In the genomic region with DNA sequence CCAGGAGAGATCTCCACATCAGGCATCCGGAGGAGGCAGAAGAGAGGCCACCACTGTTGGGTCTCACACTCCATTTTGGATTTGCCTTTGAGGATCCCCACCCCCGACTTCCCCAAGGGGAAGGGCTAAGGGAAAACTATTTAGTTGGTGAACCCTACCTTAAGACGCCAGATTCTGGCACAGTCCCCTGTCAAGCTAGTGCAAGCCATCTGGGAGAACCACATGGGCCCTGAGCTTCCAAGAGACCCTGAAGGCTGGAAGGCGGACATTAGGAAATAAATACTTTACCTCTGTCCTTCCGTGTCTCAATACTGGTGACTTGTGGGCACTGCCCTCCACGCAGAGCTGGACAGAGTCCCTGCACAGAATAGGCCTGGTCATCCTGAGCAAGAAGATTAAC, we compare ENCODE assay signal across 12 mouse cellular contexts. TPM values are rescaled to one million over a fixed set of nuclear protein-coding genes. Genes with fewer than 3 reads are reported as not detected.
DNase-seq lines count a peak whose midpoint lies in the region; ATAC-seq and TF ChIP-seq lines count a peak whose summit lies in the region.
"Had no signal": no experiment of that assay in that cellular context is flagged by ENCODE, and none has a peak within 500 bp of the region (broad histone marks: within the 10 kb centered on the region; RNA-seq: fewer than 3 reads in every experiment).

No protein-coding gene starts in this region.

- peaks cover 9% of the 10 kb centered on the region; the same call in 1 of the 2 replicates for H3K27me3 ChIP-seq in forebrain, embryonic 10.5 days (ENCODE audit: poor library complexity, severe bottlenecking)
- H3K27me3 ChIP-seq in forebrain, postnatal 0 days (ENCODE audit: insufficient read depth, low read length) = no peaks in the 10 kb centered on the region
- no peaks in the 10 kb centered on the region for H3K27me3 ChIP-seq in kidney, embryonic 15.5 days
- no peaks in the 10 kb centered on the region for H3K27me3 ChIP-seq in thymus, adult 2 months (ENCODE audit: control insufficient read depth, insufficient read depth, low read length)
- no peaks in the 10 kb centered on the region for H3K27me3 ChIP-seq in stomach, embryonic 15.5 days (replicated peaks)

- no peak overlapping the region for H3K9ac ChIP-seq in forebrain, postnatal 0 days
- H3K9ac ChIP-seq in kidney, embryonic 15.5 days = 0 out of 2 replicates have a peak overlapping the region, but pooled peaks have one; percentile 16
- H3K9ac ChIP-seq in stomach, embryonic 15.5 days = no peak overlapping the region

- DNase-seq in forebrain, embryonic 10.5 days (ENCODE audit: extremely low spot score, low spot score) = no peak
- no peak for DNase-seq in forebrain, postnatal 0 days
- no peak for DNase-seq in kidney, postnatal 10 days
- no peak for DNase-seq in thymus, adult 2 months
- no peak for DNase-seq in thymus, adult 18-20 months
- DNase-seq in layer of hippocampus, adult 8-10 months (ENCODE audit: low spot score in 2 of 2) = no peak
- DNase-seq: gastrocnemius, postnatal 25 days; kidney, adult 2 months; left cerebral cortex, postnatal 4 days; retina, postnatal 1 day had no signal

- H3K27ac ChIP-seq in forebrain, embryonic 10.5 days = peak overlapping the region; percentile 95
- H3K27ac ChIP-seq in forebrain, postnatal 0 days (ENCODE audit: low read depth, low read length) = no peak overlapping the region
- peak overlapping the region; percentile 41 for H3K27ac ChIP-seq in kidney, embryonic 15.5 days
- peak overlapping the region; percentile 17; the same call in 1 of the 2 replicates for H3K27ac ChIP-seq in thymus, adult 2 months (ENCODE audit: control insufficient read depth, insufficient read depth, low read length)
- H3K27ac ChIP-seq in stomach, embryonic 15.5 days = peak overlapping the region; percentile 13; the same call in 1 of the 2 replicates

- no peak overlapping the region for H3K4me2 ChIP-seq in forebrain, postnatal 0 days (ENCODE audit: low read depth)
- H3K4me2 ChIP-seq in kidney, embryonic 15.5 days = no peak overlapping the region
- no peak overlapping the region for H3K4me2 ChIP-seq in stomach, embryonic 15.5 days

- H3K4me1 ChIP-seq in forebrain, embryonic 10.5 days = peaks cover 34% of the 10 kb centered on the region
- 0 out of 2 replicates have a peak, but pooled peaks cover 5% of the 10 kb centered on the region for H3K4me1 ChIP-seq in forebrain, postnatal 0 days (ENCODE audit: insufficient read depth)
- H3K4me1 ChIP-seq in kidney, embryonic 15.5 days = peaks cover 42% of the 10 kb centered on the region
- H3K4me1 ChIP-seq in thymus, adult 2 months (replicated peaks; ENCODE audit: control insufficient read depth, insufficient read depth, low read length) = peaks cover 30% of the 10 kb centered on the region
- H3K4me1 ChIP-seq in stomach, embryonic 15.5 days = peaks cover 18% of the 10 kb centered on the region

- ATAC-seq in forebrain, postnatal 0 days = no peak
- no peak for ATAC-seq in kidney, embryonic 15.5 days (replicated peaks; ENCODE audit: low FRiP score)
- ATAC-seq in stomach, embryonic 15.5 days (ENCODE audit: insufficient read depth, low FRiP score, low read depth) = no peak

- no peak for TF ChIP-seq CTCF in forebrain, postnatal 0 days (IDR thresholded peaks at IDR 0.05; ENCODE audit: low read depth)
- no peak for TF ChIP-seq CTCF in thymus, adult 2 months (IDR thresholded peaks at IDR 0.05; ENCODE audit: borderline replicate concordance, control insufficient read depth, extremely low read depth, insufficient read depth, low read length, poor library complexity)

- peaks cover 6% of the 10 kb centered on the region; the same call in 1 of the 2 replicates for H3K9me3 ChIP-seq in forebrain, embryonic 10.5 days
- no peaks in the 10 kb centered on the region for H3K9me3 ChIP-seq in forebrain, postnatal 0 days (ENCODE audit: low read length)
- H3K9me3 ChIP-seq in kidney, embryonic 15.5 days (replicated peaks) = no peaks in the 10 kb centered on the region
- no peaks in the 10 kb centered on the region for H3K9me3 ChIP-seq in stomach, embryonic 15.5 days

- no peaks in the 10 kb centered on the region for H3K36me3 ChIP-seq in forebrain, embryonic 10.5 days (replicated peaks)
- H3K36me3 ChIP-seq in forebrain, postnatal 0 days (ENCODE audit: insufficient read depth) = no peaks in the 10 kb centered on the region
- no peaks in the 10 kb centered on the region for H3K36me3 ChIP-seq in kidney, embryonic 15.5 days
- no peaks in the 10 kb centered on the region for H3K36me3 ChIP-seq in thymus, adult 2 months (ENCODE audit: control insufficient read depth, insufficient read depth, low read length)
- H3K36me3 ChIP-seq in stomach, embryonic 15.5 days = no peaks in the 10 kb centered on the region

- H3K4me3 ChIP-seq in forebrain, embryonic 10.5 days = no peak overlapping the region
- H3K4me3 ChIP-seq in forebrain, postnatal 0 days (ENCODE audit: low read depth, low read length) = no peak overlapping the region
- no peak overlapping the region for H3K4me3 ChIP-seq in kidney, embryonic 15.5 days (replicated peaks)
- no peak overlapping the region for H3K4me3 ChIP-seq in thymus, adult 2 months (ENCODE audit: control insufficient read depth, insufficient read depth, low read length)
- H3K4me3 ChIP-seq in stomach, embryonic 15.5 days (replicated peaks) = no peak overlapping the region

- WGBS in forebrain, embryonic 10.5 days = 88% methylated on average over 6 of the region's 6 CpGs
- WGBS in forebrain, postnatal 0 days = 81% methylated on average over 6 of the region's 6 CpGs
- 79% methylated on average over 6 of the region's 6 CpGs for WGBS in kidney, embryonic 15.5 days
- 83% methylated on average over 6 of the region's 6 CpGs for WGBS in thymus, adult 2 months
- WGBS in stomach, embryonic 15.5 days = 73% methylated on average over 6 of the region's 6 CpGs

- TF ChIP-seq POLR2A in thymus, adult 2 months (IDR thresholded peaks at IDR 0.05; ENCODE audit: control insufficient read depth, extremely low read depth, insufficient read depth, low read length, poor library complexity) = no peak

RNA-seq across cellular contexts. Expression of gene H3f3a, which starts 37.2 kb away (rescaled TPM):
- polyA plus RNA-seq in forebrain, embryonic 10.5 days (2016; fragmentation: Nextera tagmentation; extraction: Ambion mirVana) = 2,460 and 2,659 TPM in 2 replicates
- 3,418 and 3,587 TPM in 2 replicates for total RNA-seq in forebrain, postnatal 0 days (2014; rRNA removed)
- 2,464 and 2,886 TPM in 2 replicates for polyA plus RNA-seq in forebrain, postnatal 0 days (2015; fragmentation: Nextera tagmentation; extraction: Ambion mirVana)
- polyA plus RNA-seq in kidney, embryonic 15.5 days (2015; fragmentation: Nextera tagmentation; extraction: Ambion mirVana) = 2,677 and 2,753 TPM in 2 replicates
- 750 and 796 TPM in 2 replicates for polyA plus RNA-seq in thymus, adult 2 months (2012; rRNA removed)
- 1,924 and 2,089 TPM in 2 replicates for polyA plus RNA-seq in stomach, embryonic 15.5 days (2015; fragmentation: Nextera tagmentation; extraction: Ambion mirVana)
- total RNA-seq in layer of hippocampus, adult 8-10 months (2022) = 100 to 1,000 TPM; 296 to 316 (median 303) TPM

RNA-seq across cellular contexts. Expression of gene Acbd3, which starts 50.7 kb away (rescaled TPM):
- 14.7 and 17.0 TPM in 2 replicates for polyA plus RNA-seq in forebrain, embryonic 10.5 days (2016; fragmentation: Nextera tagmentation; extraction: Ambion mirVana)
- 27.9 and 37.6 TPM in 2 replicates for total RNA-seq in forebrain, postnatal 0 days (2014; rRNA removed)
- polyA plus RNA-seq in forebrain, postnatal 0 days (2015; fragmentation: Nextera tagmentation; extraction: Ambion mirVana) = 10.6 and 16.1 TPM in 2 replicates
- polyA plus RNA-seq in kidney, embryonic 15.5 days (2015; fragmentation: Nextera tagmentation; extraction: Ambion mirVana) = 22.1 and 24.2 TPM in 2 replicates
- polyA plus RNA-seq in thymus, adult 2 months (2012; rRNA removed) = 14.8 and 16.7 TPM in 2 replicates
- polyA plus RNA-seq in stomach, embryonic 15.5 days (2015; fragmentation: Nextera tagmentation; extraction: Ambion mirVana) = 23.7 and 23.9 TPM in 2 replicates
- 10 to 100 TPM; 32.5 to 36.3 (median 34.8) TPM for total RNA-seq in layer of hippocampus, adult 8-10 months (2022)
